21 mouse cellular contexts compared by ENCODE assay signal in the genomic region with DNA sequence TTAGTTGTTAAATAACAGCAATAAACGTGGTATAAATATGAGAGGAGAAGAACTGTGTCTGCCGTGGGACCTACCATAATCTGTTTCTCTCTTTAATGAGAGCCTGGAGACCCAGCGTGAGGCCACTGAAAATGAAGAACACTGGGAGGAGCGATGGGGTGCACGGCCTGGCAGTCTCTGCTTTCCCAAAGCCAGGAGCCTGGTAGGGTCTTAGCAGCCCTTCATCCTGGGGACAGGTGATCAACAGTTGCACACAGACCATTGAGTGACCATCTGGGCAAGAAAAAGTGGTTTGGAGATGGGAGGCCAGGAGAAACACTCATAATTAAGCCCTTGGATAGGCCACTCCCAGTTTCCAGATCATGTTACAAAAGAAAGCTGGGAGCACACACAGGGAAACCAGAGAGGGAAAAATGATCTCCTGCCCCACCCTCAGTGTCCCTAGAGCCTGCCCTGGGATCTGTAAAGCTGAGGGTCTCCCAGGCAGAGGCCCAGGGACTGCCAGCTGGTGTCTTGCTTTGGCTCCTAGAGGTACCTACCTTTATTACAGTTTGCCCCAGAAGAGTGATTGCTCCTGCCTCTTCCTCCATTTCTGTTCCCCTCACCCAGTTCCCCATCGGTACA. TPM values are rescaled to one million over a fixed set of nuclear protein-coding genes. Genes with fewer than 3 reads are reported as not detected.
DNase-seq lines count a peak whose midpoint lies in the region; ATAC-seq and TF ChIP-seq lines count a peak whose summit lies in the region.
"Had no signal": no experiment of that assay in that cellular context is flagged by ENCODE, and none has a peak within 500 bp of the region (broad histone marks: within the 10 kb centered on the region; RNA-seq: fewer than 3 reads in every experiment).

No protein-coding gene starts in this region.

- ATAC-seq in kidney, embryonic 15.5 days (replicated peaks; ENCODE audit: low FRiP score) = peak; percentile 85
- ATAC-seq in embryonic facial prominence, embryonic 13.5 days (ENCODE audit: insufficient number of reproducible peaks, insufficient read depth, low FRiP score, low TSS enrichment, low read depth) = no peak
- ATAC-seq in limb, embryonic 13.5 days (ENCODE audit: low FRiP score, low read depth) = peak; percentile 48; the same call in 1 of the 2 replicates
- no peak for ATAC-seq in hindbrain, embryonic 13.5 days (ENCODE audit: low FRiP score)
- ATAC-seq: activated CD4-positive, CD25-positive, alpha-beta regulatory T cell, adult 4 months; liver, embryonic 12.5 days; Patski had no signal

- no peak overlapping the region for H3K4me3 ChIP-seq in kidney, embryonic 15.5 days (replicated peaks)
- no peak overlapping the region for H3K4me3 ChIP-seq in embryonic facial prominence, embryonic 13.5 days
- no peak overlapping the region for H3K4me3 ChIP-seq in limb, embryonic 13.5 days
- H3K4me3 ChIP-seq in gastrocnemius, adult 2 months = no peak overlapping the region
- no peak overlapping the region for H3K4me3 ChIP-seq in hindbrain, embryonic 13.5 days
- H3K4me3 ChIP-seq: liver, embryonic 12.5 days; lung, embryonic 15.5 days had no signal

- TF ChIP-seq CTCF in gastrocnemius, adult 2 months (IDR thresholded peaks at IDR 0.05) = no peak

- H3K36me3 ChIP-seq in kidney, embryonic 15.5 days = no peaks in the 10 kb centered on the region
- no peaks in the 10 kb centered on the region for H3K36me3 ChIP-seq in embryonic facial prominence, embryonic 13.5 days
- no peaks in the 10 kb centered on the region for H3K36me3 ChIP-seq in limb, embryonic 13.5 days
- peaks cover 11% of the 10 kb centered on the region; the same call in 1 of the 2 replicates for H3K36me3 ChIP-seq in hindbrain, embryonic 13.5 days
- H3K36me3 ChIP-seq: liver, embryonic 12.5 days; lung, embryonic 15.5 days had no signal

- peak overlapping the region; percentile 63 for H3K27ac ChIP-seq in kidney, embryonic 15.5 days
- H3K27ac ChIP-seq in embryonic facial prominence, embryonic 13.5 days = peak overlapping the region; percentile 1; the same call in 1 of the 2 replicates
- H3K27ac ChIP-seq in limb, embryonic 13.5 days = 0 out of 2 replicates have a peak overlapping the region, but pooled peaks have one; percentile 15
- no peak overlapping the region for H3K27ac ChIP-seq in gastrocnemius, adult 2 months
- H3K27ac ChIP-seq in hindbrain, embryonic 13.5 days = no peak overlapping the region
- H3K27ac ChIP-seq: liver, embryonic 12.5 days; lung, embryonic 15.5 days had no signal

- no peak overlapping the region for H3K9ac ChIP-seq in kidney, embryonic 15.5 days
- no peak overlapping the region for H3K9ac ChIP-seq in embryonic facial prominence, embryonic 13.5 days
- H3K9ac ChIP-seq in limb, embryonic 13.5 days = no peak overlapping the region
- H3K9ac ChIP-seq in hindbrain, embryonic 13.5 days = no peak overlapping the region
- H3K9ac ChIP-seq: liver, embryonic 12.5 days; lung, embryonic 15.5 days had no signal

- peaks cover 11% of the 10 kb centered on the region for H3K4me1 ChIP-seq in kidney, embryonic 15.5 days
- H3K4me1 ChIP-seq in embryonic facial prominence, embryonic 13.5 days = peaks cover 10% of the 10 kb centered on the region
- H3K4me1 ChIP-seq in limb, embryonic 13.5 days = peaks cover 8% of the 10 kb centered on the region
- peaks cover 17% of the 10 kb centered on the region for H3K4me1 ChIP-seq in hindbrain, embryonic 13.5 days (replicated peaks)
- H3K4me1 ChIP-seq: liver, embryonic 12.5 days had no signal

- DNase-seq in kidney, adult 18-20 months = no peak
- DNase-seq in embryo, embryonic 11 days = peak; percentile 31
- DNase-seq in gastrocnemius, adult 2 months = no peak
- DNase-seq in adrenal gland, postnatal 36 days = no peak
- DNase-seq: adrenal gland, postnatal 25 days; cerebellum, adult 9-10 months; gastrocnemius, postnatal 36 days; heart, postnatal 36 days; kidney, postnatal 25 days; right cerebral cortex, postnatal 25 days; thymus, postnatal 14 days had no signal

- no peaks in the 10 kb centered on the region for H3K27me3 ChIP-seq in kidney, embryonic 15.5 days
- H3K27me3 ChIP-seq in embryonic facial prominence, embryonic 13.5 days = no peaks in the 10 kb centered on the region
- no peaks in the 10 kb centered on the region for H3K27me3 ChIP-seq in limb, embryonic 13.5 days
- no peaks in the 10 kb centered on the region for H3K27me3 ChIP-seq in hindbrain, embryonic 13.5 days
- H3K27me3 ChIP-seq: liver, embryonic 12.5 days; lung, embryonic 15.5 days had no signal

- 22% methylated on average over 6 of the region's 6 CpGs for WGBS in kidney, embryonic 15.5 days
- WGBS in embryonic facial prominence, embryonic 13.5 days = 34% methylated on average over 6 of the region's 6 CpGs
- WGBS in limb, embryonic 13.5 days = 19% methylated on average over 6 of the region's 6 CpGs
- WGBS in hindbrain, embryonic 13.5 days = 60% methylated on average over 6 of the region's 6 CpGs

- peak overlapping the region; percentile 17; the same call in 1 of the 2 replicates for H3K4me2 ChIP-seq in kidney, embryonic 15.5 days
- no peak overlapping the region for H3K4me2 ChIP-seq in embryonic facial prominence, embryonic 13.5 days
- no peak overlapping the region for H3K4me2 ChIP-seq in limb, embryonic 13.5 days (replicated peaks)
- H3K4me2 ChIP-seq in hindbrain, embryonic 13.5 days = no peak overlapping the region
- H3K4me2 ChIP-seq: heart, embryonic 11.5 days; liver, embryonic 12.5 days; lung, embryonic 15.5 days had no signal

- intact Hi-C loops in gastrocnemius, adult 2 months (cut with DNase I) = no loop called here

- no peaks in the 10 kb centered on the region for H3K9me3 ChIP-seq in kidney, embryonic 15.5 days (replicated peaks)
- H3K9me3 ChIP-seq in embryonic facial prominence, embryonic 13.5 days = no peaks in the 10 kb centered on the region
- H3K9me3 ChIP-seq in limb, embryonic 13.5 days = no peaks in the 10 kb centered on the region
- no peaks in the 10 kb centered on the region for H3K9me3 ChIP-seq in hindbrain, embryonic 13.5 days
- H3K9me3 ChIP-seq: liver, embryonic 12.5 days; lung, embryonic 15.5 days had no signal

RNA-seq across cellular contexts. Expression of a gene that starts 39.1 kb away (rescaled TPM):
- 0.13 and 0.30 TPM in 2 replicates for polyA plus RNA-seq in kidney, embryonic 15.5 days (2015; fragmentation: Nextera tagmentation; extraction: Ambion mirVana)
- polyA plus RNA-seq in embryonic facial prominence, embryonic 13.5 days (2015; fragmentation: Nextera tagmentation; extraction: Ambion mirVana) = 0.50 and 0.97 TPM in 2 replicates
- polyA plus RNA-seq in limb, embryonic 13.5 days (2015; fragmentation: Nextera tagmentation; extraction: Ambion mirVana) = 0.79 and 0.83 TPM in 2 replicates
- not detected for total RNA-seq in gastrocnemius, adult 2 months (2021)
- 1 to 10 TPM in 1 of 2 experiments, under 1 TPM in 1; 0.50 to 1.4 TPM for total RNA-seq in adrenal gland, postnatal 36 days (2021)
- 11.1 and 11.2 TPM in 2 replicates for polyA plus RNA-seq in hindbrain, embryonic 13.5 days (2015; fragmentation: Nextera tagmentation; extraction: Ambion mirVana)
- total RNA-seq: gastrocnemius, postnatal 36 days; heart, postnatal 36 days; megakaryocyte, adult 5-6 weeks had no signal
- polyA plus RNA-seq: activated CD4-positive, CD25-positive, alpha-beta regulatory T cell, adult 4 months; liver, embryonic 12.5 days had no signal

Comparison
In these comparisons a context has a peak if more than half of its experiments do, and no peak if none do; other contexts are left out.
1. ATAC-seq: peak in kidney, embryonic 15.5 days (single experiment) and limb, embryonic 13.5 days (single experiment); none in embryonic facial prominence, embryonic 13.5 days (single experiment) and hindbrain, embryonic 13.5 days (single experiment).
2. H3K27ac ChIP-seq: peak in kidney, embryonic 15.5 days (single experiment), embryonic facial prominence, embryonic 13.5 days (single experiment) and limb, embryonic 13.5 days (single experiment); none in gastrocnemius, adult 2 months (single experiment) and hindbrain, embryonic 13.5 days (single experiment).